Mouse (Mus musculus): ENCODE results near the gene Wars.

DNA sequence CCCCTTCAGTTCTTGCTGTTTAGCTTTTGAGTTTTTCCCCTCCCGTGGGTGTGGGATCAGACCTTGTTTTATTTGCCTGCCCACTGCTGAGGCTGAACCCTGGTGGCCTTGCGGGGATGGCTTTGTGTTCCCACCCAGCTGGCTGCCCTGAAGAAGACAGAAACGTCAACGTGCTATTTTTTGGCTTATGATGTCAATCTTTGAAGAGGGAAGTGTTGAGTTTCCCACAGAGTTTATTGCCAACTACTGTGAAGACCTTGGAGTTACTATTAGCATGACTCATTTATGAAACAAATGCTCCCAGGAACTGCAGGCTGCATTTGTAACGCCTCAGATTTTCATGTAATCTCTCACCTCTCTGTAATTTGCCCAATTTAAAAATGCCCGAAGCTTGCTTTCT lies 42.9 kb upstream of the Wars start:
- TF ChIP-seq CTCF (IDR thresholded peaks at IDR 0.05) (no peak), EP300 (IDR thresholded peaks at IDR 0.05) (no peak)
